10 mouse cellular contexts compared by ENCODE assay signal in the genomic region with DNA sequence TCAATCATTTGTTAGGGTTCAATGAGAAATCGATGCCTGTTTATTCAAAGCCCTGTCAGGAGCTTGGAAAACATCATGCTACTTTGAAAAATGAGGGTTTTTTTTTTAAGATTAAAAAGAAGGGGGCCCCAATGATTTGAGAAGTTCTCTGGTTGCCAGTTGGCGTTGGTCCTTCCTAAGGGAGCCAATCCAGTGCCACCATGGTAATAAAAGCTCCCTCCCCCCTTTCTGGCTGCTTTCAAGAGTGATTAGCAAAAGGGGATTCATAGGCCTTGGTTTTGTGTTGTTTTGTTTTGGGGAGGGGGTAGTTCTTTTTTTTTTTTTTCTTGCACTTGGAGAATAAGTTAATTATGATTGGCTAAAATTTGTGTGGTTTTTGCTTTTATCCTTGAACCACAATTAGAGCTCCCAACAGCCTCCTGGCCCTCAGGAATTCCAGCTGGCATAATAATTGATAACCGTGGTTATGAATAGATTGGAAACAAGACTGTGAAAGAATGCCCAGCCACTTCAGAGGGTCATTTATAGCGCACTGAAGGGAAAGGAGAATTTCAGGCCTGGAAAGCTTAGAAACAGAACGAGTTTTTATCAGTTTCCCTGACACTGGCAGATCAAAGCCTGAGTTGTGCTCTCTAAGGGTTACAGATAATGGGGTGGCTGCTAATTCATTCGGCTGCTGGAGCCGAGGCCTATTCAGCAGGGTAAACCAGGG.
DNase-seq lines count a peak whose midpoint lies in the region; ATAC-seq and TF ChIP-seq lines count a peak whose summit lies in the region.
"Had no signal": no experiment of that assay in that cellular context is flagged by ENCODE, and none has a peak within 500 bp of the region (broad histone marks: within the 10 kb centered on the region; RNA-seq: fewer than 3 reads in every experiment).

No protein-coding gene starts in this region.

- ATAC-seq in forebrain, postnatal 0 days: peak; percentile 81
- no peak for ATAC-seq in hindbrain, postnatal 0 days
- no peak for ATAC-seq in megakaryocyte, adult 5-6 weeks (ENCODE audit: poor library complexity, severe bottlenecking)
- ATAC-seq: inflammation-experienced regulatory T-cells, adult 6 months had no signal

- no peak overlapping the region for H3K9ac ChIP-seq in forebrain, postnatal 0 days
- no peak overlapping the region for H3K9ac ChIP-seq in hindbrain, postnatal 0 days (replicated peaks; ENCODE audit: low read length)

- TF ChIP-seq CTCF in forebrain, postnatal 0 days (IDR thresholded peaks at IDR 0.05; ENCODE audit: low read depth): no peak
- no peak for TF ChIP-seq CTCF in hindbrain, postnatal 0 days (IDR thresholded peaks at IDR 0.05; ENCODE audit: low read depth)

- no peaks in the 10 kb centered on the region for H3K27me3 ChIP-seq in forebrain, postnatal 0 days (ENCODE audit: insufficient read depth, low read length)
- H3K27me3 ChIP-seq in hindbrain, postnatal 0 days (ENCODE audit: insufficient read depth, low read length): no peaks in the 10 kb centered on the region

- H3K27ac ChIP-seq in forebrain, postnatal 0 days (ENCODE audit: low read depth, low read length): peak overlapping the region; percentile 29; the same call in 1 of the 2 replicates
- H3K27ac ChIP-seq in hindbrain, postnatal 0 days: no peak overlapping the region

- peaks cover 5% of the 10 kb centered on the region; the same call in 1 of the 2 replicates for H3K4me1 ChIP-seq in forebrain, postnatal 0 days (ENCODE audit: insufficient read depth)
- H3K4me1 ChIP-seq in hindbrain, postnatal 0 days (ENCODE audit: insufficient read depth, low read length): 0 out of 2 replicates have a peak, but pooled peaks cover 9% of the 10 kb centered on the region

- H3K4me3 ChIP-seq in forebrain, postnatal 0 days (ENCODE audit: low read depth, low read length): no peak overlapping the region
- no peak overlapping the region for H3K4me3 ChIP-seq in hindbrain, postnatal 0 days (ENCODE audit: low read length)

- no peak overlapping the region for H3K4me2 ChIP-seq in forebrain, postnatal 0 days (ENCODE audit: low read depth)
- H3K4me2 ChIP-seq in hindbrain, postnatal 0 days (ENCODE audit: low read depth, low read length): no peak overlapping the region

- peak; percentile 87 for DNase-seq in Muller cell, postnatal 12 days (ENCODE audit: inconsistent ontology term)
- DNase-seq in brain, embryonic 18.5 days (ENCODE audit: low read depth, low spot score): peak; percentile 32
- DNase-seq in forebrain, postnatal 0 days: peak; percentile 51
- peak; percentile 48 for DNase-seq in hindbrain, postnatal 0 days (ENCODE audit: low spot score)
- no peak for DNase-seq in adrenal gland, adult (ENCODE audit: inconsistent age in 2 of 2, low spot score in 1 of 2)
- no peak for DNase-seq in left cerebral cortex, adult 18-20 months (ENCODE audit: low spot score in 2 of 2)
- DNase-seq in right cerebral cortex, postnatal 36 days (ENCODE audit: low spot score in 2 of 2): no peak
- DNase-seq: right cerebral cortex, postnatal 14 days had no signal

- no peaks in the 10 kb centered on the region for H3K36me3 ChIP-seq in forebrain, postnatal 0 days (ENCODE audit: insufficient read depth)
- H3K36me3 ChIP-seq in hindbrain, postnatal 0 days (ENCODE audit: insufficient read depth, low read length): no peaks in the 10 kb centered on the region

- no peaks in the 10 kb centered on the region for H3K9me3 ChIP-seq in forebrain, postnatal 0 days (ENCODE audit: low read length)
- no peaks in the 10 kb centered on the region for H3K9me3 ChIP-seq in hindbrain, postnatal 0 days (ENCODE audit: low read length)

- 7% methylated on average over 7 of the region's 7 CpGs for WGBS in forebrain, postnatal 0 days
- 24% methylated on average over 7 of the region's 7 CpGs for WGBS in hindbrain, postnatal 0 days

Comparison
In these comparisons a context has a peak if more than half of its experiments do, and no peak if none do; other contexts are left out.
1. DNase-seq: peak in Muller cell, postnatal 12 days (single experiment), brain, embryonic 18.5 days (single experiment), forebrain, postnatal 0 days (single experiment) and hindbrain, postnatal 0 days (single experiment); none in adrenal gland, adult (0 of 2), left cerebral cortex, adult 18-20 months (0 of 2) and right cerebral cortex, postnatal 36 days (0 of 2).